Mouse (Mus musculus): ENCODE data around the gene Prlhr. TPM values are rescaled to one million over a fixed set of nuclear protein-coding genes. Genes with fewer than 3 reads are reported as not detected.

Gene Prlhr
- not detected in 2 replicates for polyA plus RNA-seq (2015; fragmentation: Nextera tagmentation; extraction: Ambion mirVana)

GRCm38 (mm10) chr19:60468254-60468762 lies at the start of gene Prlhr:
Gene Prlhr (minus strand): TSS chr19:60468304.
- H3K4me2 ChIP-seq: peak within 1 kb of the TSS; percentile 66
- WGBS: 3% methylated on average over 17 of the region's 17 CpGs
- H3K27ac ChIP-seq (replicated peaks): no peak within 1 kb of the TSS
- H3K4me3 ChIP-seq: peak within 1 kb of the TSS; percentile 36
- H3K4me1 ChIP-seq (replicated peaks): peaks cover 30% of the 10 kb centered on the region
- H3K9ac ChIP-seq: peak within 1 kb of the TSS; percentile 59; the same call in 1 of the 2 replicates
- no peaks in the 10 kb centered on the region for H3K9me3 ChIP-seq
- H3K36me3 ChIP-seq: no peaks in the 10 kb centered on the region
- H3K27me3 ChIP-seq: peaks cover 61% of the 10 kb centered on the region
- 0 out of 2 replicates have a peak, but pooled peaks have one; percentile 25 for ATAC-seq (ENCODE audit: low read depth)

DNA sequence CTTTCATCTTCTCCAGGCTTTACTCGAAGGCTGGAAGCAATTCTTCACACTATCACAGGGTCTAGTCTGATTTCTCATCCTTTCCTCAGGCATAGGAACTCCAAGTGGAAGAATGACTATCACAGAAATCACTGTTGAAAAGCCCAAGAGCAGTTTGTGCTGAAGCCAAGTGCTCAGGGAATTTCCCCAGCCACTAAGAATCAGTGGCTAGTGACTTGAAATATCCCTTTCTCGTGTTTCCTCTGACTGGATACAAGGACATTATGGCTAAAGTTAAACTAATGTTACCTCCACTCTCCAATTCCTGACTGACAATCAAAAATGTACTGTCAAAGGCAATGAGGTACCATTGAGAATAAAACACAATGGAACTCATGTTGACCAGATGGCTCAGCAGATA lies 47.0 kb upstream of the Prlhr start:
- 76% methylated on average over 2 of the region's 2 CpGs for WGBS
- H3K27me3 ChIP-seq: no peaks in the 10 kb centered on the region
- no peaks in the 10 kb centered on the region for H3K36me3 ChIP-seq
- no peak overlapping the region for H3K27ac ChIP-seq (replicated peaks)
- H3K4me2 ChIP-seq: no peak overlapping the region
- H3K4me1 ChIP-seq (replicated peaks): no peaks in the 10 kb centered on the region
- no peak for ATAC-seq (ENCODE audit: low read depth)
- no peak overlapping the region for H3K9ac ChIP-seq
- no peak overlapping the region for H3K4me3 ChIP-seq
- no peaks in the 10 kb centered on the region for H3K9me3 ChIP-seq

- Histone ChIP-seq H3K4me2 (no peak overlapping the region), H3K4me3 (no peak overlapping the region), H3K36me3 (no peaks in the 10 kb centered on the region), H3K27ac (replicated peaks) (no peak overlapping the region), H3K27me3 (no peaks in the 10 kb centered on the region), H3K4me1 (replicated peaks) (no peaks in the 10 kb centered on the region), H3K9ac (no peak overlapping the region), H3K9me3 (no peaks in the 10 kb centered on the region)
- WGBS: 47% methylated on average over 3 of the region's 3 CpGs
- ATAC-seq (ENCODE audit: low read depth): no peak
Observed at GRCm38 (mm10) chr19:60513431-60513830, 45.3 kb upstream of the Prlhr start.

- no peak overlapping the region for H3K4me2 ChIP-seq
- H3K4me3 ChIP-seq: no peak overlapping the region
- H3K9me3 ChIP-seq: no peaks in the 10 kb centered on the region
- no peaks in the 10 kb centered on the region for H3K36me3 ChIP-seq
- no peaks in the 10 kb centered on the region for H3K4me1 ChIP-seq (replicated peaks)
- H3K27ac ChIP-seq (replicated peaks): no peak overlapping the region
- H3K9ac ChIP-seq: no peak overlapping the region
- ATAC-seq (ENCODE audit: low read depth): no peak
- no peaks in the 10 kb centered on the region for H3K27me3 ChIP-seq
Observed at GRCm38 (mm10) chr19:60500209-60500608, 32.1 kb upstream of the Prlhr start.

GRCm38 (mm10) chr19:60497171-60497570 lies 29.1 kb upstream of the Prlhr start:
- Histone ChIP-seq H3K9ac (no peak overlapping the region), H3K27ac (replicated peaks) (no peak overlapping the region), H3K4me3 (no peak overlapping the region), H3K27me3 (no peaks in the 10 kb centered on the region), H3K9me3 (no peaks in the 10 kb centered on the region), H3K4me2 (no peak overlapping the region), H3K36me3 (no peaks in the 10 kb centered on the region), H3K4me1 (replicated peaks) (no peaks in the 10 kb centered on the region)
- 73% methylated on average over 4 of the region's 4 CpGs for WGBS
- no peak for ATAC-seq (ENCODE audit: low read depth)

DNA sequence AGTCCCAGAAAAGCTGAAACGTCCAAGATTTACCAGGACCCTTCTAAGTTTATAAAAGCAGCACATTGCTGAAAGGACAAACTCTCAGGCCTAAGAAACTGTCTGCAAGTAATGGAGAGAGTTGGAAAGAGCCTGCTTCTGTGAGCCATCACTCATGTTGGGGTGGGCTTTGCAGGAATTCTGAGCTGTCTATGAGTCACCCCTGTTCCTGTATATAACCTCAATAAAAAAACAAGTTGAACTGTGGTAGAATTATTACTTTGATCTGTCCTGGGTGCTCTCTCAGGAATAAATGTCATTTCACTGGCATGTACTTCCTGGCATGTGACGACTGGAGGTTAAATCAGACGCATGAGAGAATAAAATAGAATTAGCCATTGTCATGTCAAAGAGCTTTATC lies 27.7 kb upstream of the Prlhr start:
- Histone ChIP-seq H3K4me3 (no peak overlapping the region), H3K9ac (no peak overlapping the region), H3K36me3 (no peaks in the 10 kb centered on the region), H3K9me3 (no peaks in the 10 kb centered on the region), H3K27ac (replicated peaks) (no peak overlapping the region), H3K4me1 (replicated peaks) (no peaks in the 10 kb centered on the region), H3K27me3 (no peaks in the 10 kb centered on the region), H3K4me2 (no peak overlapping the region)
- 58% methylated on average over 3 of the region's 3 CpGs for WGBS
- ATAC-seq (ENCODE audit: low read depth): no peak

DNA sequence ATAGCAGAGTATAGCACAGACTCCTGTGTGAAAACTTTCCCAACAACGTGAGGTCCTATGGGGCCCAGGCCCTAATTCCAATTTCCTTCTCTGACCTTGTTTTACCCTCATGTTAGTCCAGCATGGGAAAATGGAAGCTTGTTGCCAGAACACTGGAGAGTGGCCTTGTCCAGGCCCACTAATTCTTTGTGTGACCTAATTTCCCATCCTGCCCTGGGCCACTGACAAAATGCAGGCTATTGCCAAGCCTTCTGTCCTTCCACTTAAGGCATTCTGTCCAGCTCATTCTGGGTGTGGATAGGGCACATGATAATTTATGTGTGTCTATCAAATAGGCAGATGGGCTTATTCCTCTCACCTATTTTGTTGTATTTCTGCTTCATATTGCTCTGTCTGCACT lies 21.5 kb upstream of the Prlhr start:
- Histone ChIP-seq H3K9ac (no peak overlapping the region), H3K4me3 (no peak overlapping the region), H3K9me3 (no peaks in the 10 kb centered on the region), H3K4me1 (replicated peaks) (no peaks in the 10 kb centered on the region), H3K4me2 (no peak overlapping the region), H3K27me3 (no peaks in the 10 kb centered on the region), H3K27ac (replicated peaks) (no peak overlapping the region), H3K36me3 (no peaks in the 10 kb centered on the region)
- 92% methylated on average over 1 of the region's 1 CpGs for WGBS
- no peak for ATAC-seq (ENCODE audit: low read depth)

- Histone ChIP-seq H3K4me2 (no peak overlapping the region), H3K27ac (replicated peaks) (no peak overlapping the region), H3K36me3 (no peaks in the 10 kb centered on the region), H3K9me3 (no peaks in the 10 kb centered on the region), H3K27me3 (no peaks in the 10 kb centered on the region), H3K4me3 (no peak overlapping the region), H3K9ac (no peak overlapping the region), H3K4me1 (replicated peaks) (no peaks in the 10 kb centered on the region)
- no peak for ATAC-seq (ENCODE audit: low read depth)
Observed at GRCm38 (mm10) chr19:60485261-60485660, 17.2 kb upstream of the Prlhr start.

DNA sequence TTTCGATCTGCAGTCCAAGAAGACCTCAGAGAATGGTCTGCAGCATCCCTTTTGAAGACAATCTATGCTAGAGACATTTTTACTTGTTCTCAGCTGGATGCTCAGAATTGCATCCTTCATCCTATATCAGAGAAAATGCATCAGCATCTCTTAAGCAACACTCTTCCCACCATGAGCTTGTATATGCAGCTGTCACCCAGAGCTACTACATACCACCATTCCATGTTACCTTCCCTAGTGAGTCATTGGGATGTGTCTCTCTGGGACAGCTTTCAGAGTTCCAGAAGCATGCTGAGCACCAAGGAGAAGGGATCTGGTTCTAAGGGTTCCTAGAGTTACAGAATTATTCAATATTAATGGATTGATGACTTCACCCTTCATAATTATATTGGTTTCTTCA lies 10.8 kb upstream of the Prlhr start:
- no peaks in the 10 kb centered on the region for H3K9me3 ChIP-seq
- no peak for ATAC-seq (ENCODE audit: low read depth)
- H3K4me1 ChIP-seq (replicated peaks): no peaks in the 10 kb centered on the region
- no peaks in the 10 kb centered on the region for H3K36me3 ChIP-seq
- no peak overlapping the region for H3K4me2 ChIP-seq
- WGBS: 61% methylated on average over 1 of the region's 1 CpGs
- no peaks in the 10 kb centered on the region; the same call in 1 of the 2 replicates for H3K27me3 ChIP-seq
- no peak overlapping the region for H3K27ac ChIP-seq (replicated peaks)
- H3K4me3 ChIP-seq: no peak overlapping the region
- H3K9ac ChIP-seq: no peak overlapping the region

- Histone ChIP-seq H3K27me3 (no peaks in the 10 kb centered on the region; the same call in 1 of the 2 replicates), H3K36me3 (no peaks in the 10 kb centered on the region), H3K9me3 (no peaks in the 10 kb centered on the region), H3K27ac (replicated peaks) (no peak overlapping the region), H3K9ac (no peak overlapping the region), H3K4me2 (no peak overlapping the region), H3K4me1 (replicated peaks) (no peaks in the 10 kb centered on the region), H3K4me3 (no peak overlapping the region)
- WGBS: 62% methylated on average over 2 of the region's 2 CpGs
- no peak for ATAC-seq (ENCODE audit: low read depth)
Observed at GRCm38 (mm10) chr19:60477788-60478187, 9.7 kb upstream of the Prlhr start.

DNA sequence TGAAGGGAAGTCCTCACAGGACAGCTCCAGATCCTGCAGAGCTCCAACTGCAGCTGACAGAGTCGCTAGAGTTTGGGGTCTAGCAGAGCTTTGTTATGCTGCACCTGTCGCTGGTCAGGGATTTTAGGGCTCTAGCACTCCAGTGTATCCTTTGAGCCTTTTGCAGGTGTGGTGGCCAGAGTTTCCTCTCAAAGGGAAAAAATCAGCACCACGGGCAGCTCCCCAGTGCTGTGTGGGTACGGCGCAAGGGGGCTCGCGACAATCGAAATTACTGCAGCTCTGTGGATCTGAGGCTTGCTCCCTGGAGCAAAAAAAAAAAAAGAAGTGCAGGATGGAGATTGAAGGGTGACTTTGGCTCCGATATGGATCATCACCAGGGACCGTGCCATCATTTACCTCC lies 742 bp upstream of the Prlhr start:
- 1% methylated on average over 10 of the region's 10 CpGs for WGBS
- Histone ChIP-seq H3K4me3 (peak overlapping the region; percentile 36), H3K27ac (replicated peaks) (no peak overlapping the region), H3K27me3 (peaks cover 61% of the 10 kb centered on the region), H3K4me2 (peak overlapping the region; percentile 66), H3K36me3 (no peaks in the 10 kb centered on the region), H3K4me1 (replicated peaks) (peaks cover 25% of the 10 kb centered on the region), H3K9me3 (no peaks in the 10 kb centered on the region), H3K9ac (no peak overlapping the region)
- ATAC-seq (ENCODE audit: low read depth): no peak

DNA sequence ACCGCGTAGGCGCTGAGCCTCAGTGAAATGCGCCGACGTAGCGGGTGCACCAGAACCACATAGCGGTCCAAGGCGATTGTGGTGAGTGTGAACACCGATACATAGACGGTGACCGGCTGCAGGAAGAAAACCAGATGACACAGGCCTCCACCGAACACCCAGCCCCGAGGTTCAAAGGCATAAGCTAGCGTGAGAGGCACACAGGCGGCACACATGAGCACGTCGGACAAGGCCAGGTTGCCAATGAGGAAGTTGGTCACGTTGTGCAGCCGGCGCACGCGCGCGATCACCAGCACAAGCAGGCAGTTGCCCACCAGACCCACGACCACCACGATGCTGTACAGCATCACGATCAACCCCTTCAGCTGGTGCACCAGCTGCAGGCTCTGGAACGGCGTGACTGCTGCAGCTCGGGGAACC lies 506 bp downstream of the Prlhr start:
- H3K9ac ChIP-seq: peak overlapping the region; percentile 59; the same call in 1 of the 2 replicates
- H3K4me2 ChIP-seq: peak overlapping the region; percentile 66
- H3K27me3 ChIP-seq: peaks cover 61% of the 10 kb centered on the region
- H3K9me3 ChIP-seq: no peaks in the 10 kb centered on the region
- peak overlapping the region; percentile 36 for H3K4me3 ChIP-seq
- ATAC-seq (ENCODE audit: low read depth): peak; percentile 56; the same call in 1 of the 2 replicates
- no peaks in the 10 kb centered on the region for H3K36me3 ChIP-seq
- peaks cover 30% of the 10 kb centered on the region for H3K4me1 ChIP-seq (replicated peaks)
- no peak overlapping the region for H3K27ac ChIP-seq (replicated peaks)
- WGBS: 15% methylated on average over 31 of the region's 31 CpGs

- peaks cover 61% of the 10 kb centered on the region for H3K27me3 ChIP-seq
- peak overlapping the region; percentile 36 for H3K4me3 ChIP-seq
- H3K4me1 ChIP-seq (replicated peaks): peaks cover 30% of the 10 kb centered on the region
- no peaks in the 10 kb centered on the region for H3K36me3 ChIP-seq
- peak overlapping the region; percentile 66 for H3K4me2 ChIP-seq
- WGBS: 3% methylated on average over 41 of the region's 41 CpGs
- H3K27ac ChIP-seq (replicated peaks): no peak overlapping the region
- peak overlapping the region; percentile 59; the same call in 1 of the 2 replicates for H3K9ac ChIP-seq
- no peaks in the 10 kb centered on the region for H3K9me3 ChIP-seq
- ATAC-seq (ENCODE audit: low read depth): peak; percentile 80
Observed at GRCm38 (mm10) chr19:60466953-60467570, 1.0 kb downstream of the Prlhr start.

Data from neural tube, embryonic 13.5 days (tissue).